Mouse (Mus musculus) limb, embryonic 12.5 days (tissue): ENCODE measurements around the gene Slc1a3. TPM values are rescaled to one million over a fixed set of nuclear protein-coding genes. Genes with fewer than 3 reads are reported as not detected.

Experiments
- ATAC-seq: fragments of 200-750 bp; cut with Nextera tagmentation; 2 replicates; pipeline ENCODE4 v1.8.0; 2017; ENCODE audit warnings: low read depth, moderate TSS enrichment; ENCODE audit not compliant: insufficient number of reproducible peaks, insufficient read depth, low FRiP score, low TSS enrichment
- H3K27ac ChIP-seq: fragments of 300-500 bp; sonication (generic); 2 replicates; pipeline ENCODE4 v1.5.1; 2016; ENCODE audit warnings: mild to moderate bottlenecking, moderate library complexity
- H3K27me3 ChIP-seq: fragments of 300-500 bp; sonication (generic); 2 replicates; pipeline ENCODE4 v1.6.1; 2016; ENCODE audit warnings: mild to moderate bottlenecking, moderate library complexity
- H3K36me3 ChIP-seq: fragments of 300-500 bp; sonication (generic); 2 replicates; pipeline ENCODE4 v1.6.1; 2016; ENCODE audit warnings: mild to moderate bottlenecking, moderate library complexity
- H3K4me1 ChIP-seq: fragments of 300-500 bp; sonication (generic); replicated peaks from 2 replicates; pipeline ENCODE4 v1.6.1; 2016
- H3K4me2 ChIP-seq: fragments of 300-500 bp; sonication (generic); 2 replicates; pipeline ENCODE4 v1.6.1; 2016; ENCODE audit warnings: mild to moderate bottlenecking, moderate library complexity
- H3K4me3 ChIP-seq: fragments of 300-500 bp; sonication (generic); replicated peaks from 2 replicates; pipeline ENCODE4 v1.5.1; 2016; ENCODE audit warnings: mild to moderate bottlenecking
- H3K9ac ChIP-seq: fragments of 300-500 bp; sonication (generic); replicated peaks from 2 replicates; pipeline ENCODE4 v1.6.1; 2016; ENCODE audit warnings: mild to moderate bottlenecking, moderate library complexity
- H3K9me3 ChIP-seq: fragments of 300-500 bp; sonication (generic); 2 replicates; pipeline ENCODE4 v1.6.1; 2016; ENCODE audit warnings: mild to moderate bottlenecking, moderate library complexity
- WGBS: fragments of 180-500 bp; shearing (Covaris S2); methylation state at CpG from one replicate; pipeline ENCODE4 v1.1.7; 2016; 5-methylcytosine and 5-hydroxymethylcytosine counted together
- polyA plus RNA-seq: library from polyadenylated mRNA; unstranded; fragments of >200 nt; fragmentation: Nextera tagmentation; extraction: Ambion mirVana; gene quantifications from 2 replicates; pipeline ENCODE4 v1.2.1, GENCODE M21; 2016

Slc1a3 gene
- polyA plus RNA-seq, result 36.8 and 44.6 TPM in 2 replicates

DNA sequence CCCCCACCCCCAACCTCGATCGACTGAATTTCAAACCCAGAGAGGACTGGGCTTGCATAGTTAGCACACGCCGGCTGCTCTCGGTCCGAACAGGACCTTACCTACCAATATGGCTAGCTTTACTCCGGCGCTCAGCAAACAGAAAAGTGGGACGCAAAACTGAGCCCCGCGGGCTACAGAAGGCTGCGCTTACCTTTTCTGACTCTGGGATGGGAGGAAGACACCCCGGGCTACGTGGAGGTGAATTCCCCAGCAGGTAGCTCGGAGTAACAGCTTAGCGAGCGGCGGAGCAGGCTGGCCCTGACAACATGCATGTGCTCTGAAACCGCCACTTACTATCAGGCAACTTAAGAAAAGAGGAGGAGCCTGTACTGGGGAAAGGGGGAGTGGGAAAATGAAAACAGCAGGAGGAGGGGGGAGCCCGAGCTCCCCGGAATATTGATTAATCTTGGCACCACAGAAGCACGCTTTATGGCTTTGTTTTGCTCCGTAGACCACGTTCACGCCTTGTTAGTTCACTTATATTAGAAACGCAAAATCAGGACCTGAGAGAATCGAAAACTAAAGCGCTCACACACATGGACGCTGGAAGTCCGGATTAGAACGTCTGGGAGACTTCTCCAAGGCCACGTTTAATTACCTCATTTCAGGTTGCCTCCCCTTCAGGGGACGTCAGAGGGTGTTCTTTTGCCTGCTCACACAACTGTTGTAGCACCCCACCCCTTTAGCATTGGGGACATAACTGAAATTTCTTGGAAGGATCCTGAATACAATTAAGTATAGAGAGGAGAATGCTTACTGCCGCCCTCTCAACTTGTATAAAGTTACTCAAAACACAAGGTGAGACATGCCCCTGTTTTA is at the start of gene Slc1a3:
Gene Slc1a3 (minus strand): TSS at position 619 of the 861 bp plus-strand sequence.
- Histone ChIP-seq H3K36me3 (0 out of 2 replicates have a peak, but pooled peaks cover 7% of the 10 kb centered on the region), H3K4me1 (peaks cover 45% of the 10 kb centered on the region), H3K4me2 (peak within 1 kb of the TSS; percentile 73), H3K4me3 (peak within 1 kb of the TSS; percentile 65), H3K9me3 (no peaks in the 10 kb centered on the region), H3K27me3 (no peaks in the 10 kb centered on the region; the same call in 1 of the 2 replicates), H3K9ac (peak within 1 kb of the TSS; percentile 67), H3K27ac (peak within 1 kb of the TSS; percentile 80)
- peak; percentile 88 for ATAC-seq
- under 1% methylated on average over 34 of the region's 34 CpGs for WGBS

DNA sequence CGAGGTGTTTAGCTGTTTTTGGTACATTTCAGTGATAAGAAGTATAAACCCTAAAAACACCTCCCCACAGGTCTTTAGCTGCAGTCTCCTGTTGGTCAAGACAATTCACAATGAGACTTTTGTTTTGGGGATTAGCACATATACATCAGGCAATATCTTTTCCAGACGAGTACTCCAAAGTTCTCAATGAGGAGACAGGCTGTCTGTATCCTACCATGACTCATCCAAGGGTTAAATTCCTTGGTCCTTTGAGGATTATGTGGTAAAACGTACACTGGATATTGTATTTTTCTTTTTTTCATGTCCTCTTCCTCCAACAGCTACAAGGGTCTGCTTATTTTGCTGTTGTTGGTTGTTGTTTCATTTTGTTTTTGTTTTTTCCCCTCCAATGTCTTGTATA is 48.5 kb upstream of the Slc1a3 start:
- Histone ChIP-seq H3K36me3 (no peaks in the 10 kb centered on the region), H3K27me3 (no peaks in the 10 kb centered on the region), H3K4me2 (no peak overlapping the region), H3K4me3 (no peak overlapping the region), H3K27ac (no peak overlapping the region), H3K9me3 (no peaks in the 10 kb centered on the region), H3K9ac (no peak overlapping the region), H3K4me1 (no peaks in the 10 kb centered on the region)
- WGBS, result 64% methylated on average over 3 of the region's 3 CpGs
- no peak for ATAC-seq

DNA sequence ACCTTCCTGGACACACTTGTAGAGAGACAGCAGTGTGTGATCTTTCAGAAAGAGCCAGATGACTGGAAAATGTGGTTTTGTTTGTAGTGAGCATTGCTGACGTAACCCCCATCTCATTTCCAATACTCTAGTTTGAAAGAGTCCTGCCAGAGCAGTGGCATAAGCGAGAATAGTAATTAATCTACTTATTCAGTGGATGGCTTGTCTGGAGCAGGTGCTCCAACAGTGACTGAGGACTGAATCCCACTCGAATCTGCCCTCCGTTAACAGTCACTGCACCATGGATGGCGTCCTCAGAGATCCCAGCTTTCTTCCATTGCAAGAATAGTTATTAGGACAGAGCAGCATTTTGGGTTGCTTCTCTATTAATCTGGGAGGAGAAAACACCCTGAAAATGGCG is 45.9 kb upstream of the Slc1a3 start:
- Histone ChIP-seq H3K27me3 (no peaks in the 10 kb centered on the region), H3K9ac (no peak overlapping the region), H3K4me2 (no peak overlapping the region), H3K36me3 (no peaks in the 10 kb centered on the region), H3K4me3 (no peak overlapping the region), H3K27ac (no peak overlapping the region), H3K9me3 (no peaks in the 10 kb centered on the region), H3K4me1 (no peaks in the 10 kb centered on the region)
- WGBS, result 80% methylated on average over 6 of the region's 6 CpGs
- no peak for ATAC-seq

DNA sequence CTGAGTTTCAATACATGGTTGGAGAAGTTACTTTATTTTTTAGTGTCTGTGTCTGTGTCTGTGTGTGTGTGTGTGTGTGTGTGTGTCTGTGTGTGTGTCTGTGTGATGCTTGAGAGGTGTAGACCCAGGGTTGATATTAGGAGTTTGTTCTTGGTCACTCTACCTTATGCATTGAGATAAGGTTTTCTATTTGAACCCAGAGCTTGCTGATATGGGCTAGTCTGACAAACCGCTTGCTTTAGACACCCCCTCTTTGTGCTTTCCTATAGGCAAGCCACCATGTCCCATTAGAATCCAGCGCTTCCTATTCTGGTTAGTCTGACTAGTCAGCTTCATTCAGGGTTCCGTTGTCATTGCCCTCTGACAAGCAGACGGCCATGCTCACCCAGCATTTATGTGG is 39.2 kb upstream of the Slc1a3 start:
- Histone ChIP-seq H3K9me3 (no peaks in the 10 kb centered on the region), H3K4me1 (no peaks in the 10 kb centered on the region), H3K4me2 (no peak overlapping the region), H3K27me3 (no peaks in the 10 kb centered on the region), H3K27ac (no peak overlapping the region), H3K36me3 (no peaks in the 10 kb centered on the region), H3K9ac (no peak overlapping the region), H3K4me3 (no peak overlapping the region)
- no peak for ATAC-seq
- WGBS, result 92% methylated on average over 4 of the region's 4 CpGs

- WGBS, result 61% methylated on average over 1 of the region's 1 CpGs
- no peak for ATAC-seq
- Histone ChIP-seq H3K4me2 (no peak overlapping the region), H3K4me3 (no peak overlapping the region), H3K27me3 (no peaks in the 10 kb centered on the region), H3K27ac (no peak overlapping the region), H3K4me1 (no peaks in the 10 kb centered on the region), H3K9me3 (no peaks in the 10 kb centered on the region), H3K36me3 (no peaks in the 10 kb centered on the region), H3K9ac (no peak overlapping the region)
These were observed 38.2 kb upstream of the Slc1a3 start for GRCm38 (mm10) chr15:8748771-8749170.

DNA sequence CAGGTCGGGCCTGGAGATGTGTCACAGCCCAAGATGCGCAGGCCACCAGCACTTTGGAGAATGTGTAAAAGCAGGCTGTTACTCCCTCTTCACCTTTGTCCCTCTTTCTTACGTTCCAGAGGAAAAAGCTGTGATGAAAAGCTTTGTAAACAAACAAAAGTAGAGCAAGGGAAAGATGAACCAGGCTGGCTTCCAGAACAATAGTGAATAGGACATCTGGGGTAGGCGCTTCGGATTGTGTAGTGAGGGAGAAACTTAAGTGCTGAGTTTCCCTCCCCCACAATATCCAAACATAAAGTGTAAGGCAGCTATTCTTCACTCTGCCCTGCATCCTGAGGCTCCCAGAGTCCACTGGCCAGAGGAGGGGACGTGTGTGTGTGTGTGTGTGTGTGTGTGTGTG is 31.0 kb upstream of the Slc1a3 start:
- Histone ChIP-seq H3K36me3 (no peaks in the 10 kb centered on the region), H3K9ac (no peak overlapping the region), H3K4me2 (no peak overlapping the region), H3K4me1 (no peaks in the 10 kb centered on the region), H3K9me3 (no peaks in the 10 kb centered on the region), H3K4me3 (no peak overlapping the region), H3K27ac (no peak overlapping the region), H3K27me3 (no peaks in the 10 kb centered on the region)
- no peak for ATAC-seq
- WGBS, result 78% methylated on average over 6 of the region's 6 CpGs

GRCm38 (mm10) chr15:8740724-8741123 is 30.2 kb upstream of the Slc1a3 start:
- Histone ChIP-seq H3K27me3 (no peaks in the 10 kb centered on the region), H3K4me3 (no peak overlapping the region), H3K9me3 (no peaks in the 10 kb centered on the region), H3K9ac (no peak overlapping the region), H3K36me3 (no peaks in the 10 kb centered on the region), H3K4me2 (no peak overlapping the region), H3K27ac (no peak overlapping the region), H3K4me1 (no peaks in the 10 kb centered on the region)
- WGBS, result 94% methylated on average over 8 of the region's 8 CpGs
- no peak for ATAC-seq

GRCm38 (mm10) chr15:8738156-8738555 is 27.6 kb upstream of the Slc1a3 start:
- no peak for ATAC-seq
- Histone ChIP-seq H3K9me3 (no peaks in the 10 kb centered on the region), H3K27me3 (no peaks in the 10 kb centered on the region), H3K27ac (no peak overlapping the region), H3K9ac (no peak overlapping the region), H3K4me2 (no peak overlapping the region), H3K4me1 (peaks cover 9% of the 10 kb centered on the region), H3K4me3 (no peak overlapping the region), H3K36me3 (no peaks in the 10 kb centered on the region)
- 93% methylated on average over 5 of the region's 5 CpGs for WGBS

GRCm38 (mm10) chr15:8734363-8734739 is 23.8 kb upstream of the Slc1a3 start:
- Histone ChIP-seq H3K36me3 (no peaks in the 10 kb centered on the region), H3K4me3 (no peak overlapping the region), H3K27ac (peak overlapping the region; percentile 54; the same call in 1 of the 2 replicates), H3K27me3 (no peaks in the 10 kb centered on the region), H3K4me2 (no peak overlapping the region), H3K9ac (no peak overlapping the region), H3K9me3 (no peaks in the 10 kb centered on the region), H3K4me1 (peaks cover 9% of the 10 kb centered on the region)
- ATAC-seq, result no peak
- WGBS, result 61% methylated on average over 6 of the region's 6 CpGs

DNA sequence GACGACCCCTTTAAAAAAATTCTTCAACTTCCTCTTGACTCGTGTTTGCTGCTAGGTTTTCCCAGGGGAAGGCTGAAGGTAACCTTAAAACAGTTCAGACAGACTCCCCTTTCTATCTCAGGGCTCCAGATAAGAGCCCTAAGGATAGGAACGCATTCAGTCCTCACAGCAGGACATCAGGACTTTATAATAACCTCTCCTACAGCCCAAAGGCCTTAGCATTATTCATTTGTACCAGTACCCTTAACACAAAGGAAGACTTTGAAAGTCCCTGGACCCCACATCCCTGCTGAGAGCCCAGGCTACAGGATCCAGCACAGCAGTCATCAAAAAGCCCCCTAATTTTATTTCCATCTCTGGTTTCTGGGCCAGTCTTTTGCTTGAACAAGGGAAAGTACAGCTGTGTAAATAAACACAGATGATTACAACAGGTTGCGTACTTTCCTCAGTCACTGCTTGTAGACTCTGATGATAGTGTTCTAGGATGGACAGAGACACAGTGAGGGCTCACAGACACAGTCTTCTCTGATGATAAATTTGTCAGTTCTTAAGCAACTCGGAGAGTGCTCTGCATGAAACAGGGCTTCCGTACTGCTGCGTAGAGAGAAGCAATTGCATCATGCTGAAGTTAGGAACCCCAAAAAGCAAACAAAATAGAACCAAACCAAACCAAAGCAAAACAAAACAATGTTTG is 23.3 kb upstream of the Slc1a3 start:
- H3K27me3 ChIP-seq, result no peaks in the 10 kb centered on the region
- peak overlapping the region; percentile 54 for H3K27ac ChIP-seq
- no peak for ATAC-seq
- H3K9ac ChIP-seq, result no peak overlapping the region
- peak overlapping the region; percentile 18 for H3K4me2 ChIP-seq
- H3K4me1 ChIP-seq, result peaks cover 9% of the 10 kb centered on the region
- H3K4me3 ChIP-seq, result no peak overlapping the region
- WGBS, result 17% methylated on average over 7 of the region's 7 CpGs
- H3K9me3 ChIP-seq, result no peaks in the 10 kb centered on the region
- H3K36me3 ChIP-seq, result no peaks in the 10 kb centered on the region

GRCm38 (mm10) chr15:8728861-8729260 is 18.3 kb upstream of the Slc1a3 start:
- Histone ChIP-seq H3K9ac (no peak overlapping the region), H3K4me2 (no peak overlapping the region), H3K4me1 (peaks cover 5% of the 10 kb centered on the region), H3K4me3 (no peak overlapping the region), H3K27me3 (no peaks in the 10 kb centered on the region), H3K27ac (no peak overlapping the region), H3K36me3 (no peaks in the 10 kb centered on the region), H3K9me3 (no peaks in the 10 kb centered on the region)
- no peak for ATAC-seq
- 92% methylated on average over 7 of the region's 7 CpGs for WGBS
